Mouse (Mus musculus): ENCODE measurements at regions not wholly inside any gene's neighbourhood (a gene's known extent, or its start where the extent isn't known, plus 50 kb on each side); places are given as distances from the start of the nearest gene placed in this dataset.

DNA sequence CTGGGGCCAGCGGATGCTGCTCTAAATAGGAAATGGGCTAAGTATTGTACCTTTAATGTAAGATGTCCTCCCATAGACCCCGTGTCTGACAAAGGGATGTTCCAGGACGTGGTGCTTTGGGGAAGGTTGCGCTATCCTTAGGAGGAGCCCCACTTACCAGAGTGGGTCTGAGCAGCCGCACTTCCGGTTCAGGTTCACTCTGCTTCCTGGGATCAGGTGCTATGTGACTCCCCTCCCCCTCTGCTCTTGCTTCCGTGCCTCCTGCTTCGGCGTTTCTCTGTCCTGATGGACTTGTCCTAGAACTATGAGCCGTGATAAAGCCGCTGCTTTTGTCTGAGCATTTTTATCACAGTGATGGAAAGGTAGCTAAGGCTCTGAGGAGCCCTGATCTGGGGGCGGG is 57.4 kb upstream of the Hs6st1 start:
- TF ChIP-seq GATA1 (IDR thresholded peaks at IDR 0.05; ENCODE audit: low read length) (no peak), TAL1 (IDR thresholded peaks at IDR 0.05; ENCODE audit: low read length) (no peak)

All from erythroblast, embryonic 14.5 days (primary cell).